Mouse (Mus musculus) cerebellum, adult 18-20 months (tissue): ENCODE results near the gene Gm49425.
A peak's percentile ranks its signal among the peaks of the same experiment; 100 is the strongest.
"Not testable (repeated sequence)": the region's sequence is repeated elsewhere in the genome, so short reads cannot be mapped to it uniquely, and the experiment has no call there.

Source experiments
- DNase-seq, 2 experiments: peaks; one replicate each; pipeline ENCODE4 v3.0.0; 2021

The Gm49425 gene

DNA sequence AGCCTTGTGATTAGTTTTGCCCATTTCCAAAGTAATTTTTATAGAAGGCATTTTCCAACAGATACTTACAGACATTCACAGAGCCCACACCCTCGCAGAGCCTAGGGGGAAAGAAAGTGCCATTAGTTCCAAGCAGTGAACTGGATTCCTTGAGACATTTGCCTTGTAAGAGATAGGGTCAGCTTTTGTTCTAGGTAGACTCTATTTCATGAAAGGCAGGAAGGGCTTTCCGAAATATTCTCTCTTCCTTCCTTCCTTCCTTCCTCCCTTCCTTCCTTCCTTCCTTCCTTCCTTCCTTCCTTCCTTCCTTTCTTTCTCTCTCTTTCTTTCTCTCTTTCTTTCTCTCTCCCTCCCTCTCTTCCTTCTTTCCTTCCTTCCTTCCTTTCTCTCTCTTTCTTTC lies at the start of gene Gm49425:
Gene Gm49425 (minus strand): TSS at position 101 of the 400 bp plus-strand sequence.
- DNase-seq, result not testable (repeated sequence)

GRCm38 (mm10) chr15:101562850-101563249 lies 45.8 kb upstream of the Gm49425 start, which contains the start of gene Krt90:
Gene Krt90 (minus strand): TSS chr15:101562950.
- no peak for DNase-seq

GRCm38 (mm10) chr15:101558034-101558646 lies 41.1 kb upstream of the Gm49425 start:
- no peak for DNase-seq

DNA sequence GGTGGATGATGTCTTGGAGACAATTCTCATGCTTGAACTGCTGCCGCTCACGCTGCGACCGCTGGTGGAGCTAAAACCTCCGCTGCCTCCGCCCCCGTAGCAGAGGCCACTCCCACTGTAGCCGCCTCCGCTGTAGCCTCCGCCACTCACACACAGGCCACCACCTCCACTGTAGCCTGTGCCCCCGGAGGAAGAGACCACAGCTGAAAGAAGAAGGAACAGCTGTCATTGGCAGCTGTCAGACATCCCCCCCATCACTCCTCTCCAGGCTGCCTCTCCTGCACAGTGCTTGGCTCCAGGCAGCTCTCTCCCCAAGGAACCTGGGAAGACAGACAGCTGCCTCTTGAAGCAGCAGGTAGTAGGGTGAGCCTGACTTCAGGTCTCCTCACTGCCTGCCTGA lies 36.1 kb upstream of the Gm49425 start:
- DNase-seq, result peak in 1 of 2 experiments; percentile 5

DNA sequence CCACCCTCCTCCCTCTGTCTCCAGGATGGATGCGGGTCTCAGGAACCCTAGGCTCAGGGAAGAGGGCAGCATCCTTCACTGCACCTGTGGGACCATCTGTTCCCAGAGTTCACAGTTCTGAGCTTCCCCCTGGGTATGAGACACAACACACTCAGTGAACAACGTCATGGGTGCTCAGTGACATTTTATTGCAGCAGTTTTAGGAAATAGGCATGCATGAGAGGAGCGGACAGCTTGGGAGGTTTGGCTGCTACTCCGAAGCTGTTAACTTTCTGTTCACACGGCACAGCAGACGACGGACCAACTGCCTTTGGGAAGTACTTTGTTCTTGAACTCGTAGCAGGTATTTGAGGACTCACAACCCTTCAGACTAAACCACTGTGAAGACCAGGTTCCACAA lies 35.1 kb upstream of the Gm49425 start:
- DNase-seq, result no peak

- no peak for DNase-seq
These were observed 33.5 kb upstream of the Gm49425 start, which contains the start of gene Krt82 for GRCm38 (mm10) chr15:101550567-101550966. Gene Krt82 (minus strand): TSS chr15:101550667.

GRCm38 (mm10) chr15:101544478-101544877 lies 27.4 kb upstream of the Gm49425 start:
- DNase-seq, result no peak

DNA sequence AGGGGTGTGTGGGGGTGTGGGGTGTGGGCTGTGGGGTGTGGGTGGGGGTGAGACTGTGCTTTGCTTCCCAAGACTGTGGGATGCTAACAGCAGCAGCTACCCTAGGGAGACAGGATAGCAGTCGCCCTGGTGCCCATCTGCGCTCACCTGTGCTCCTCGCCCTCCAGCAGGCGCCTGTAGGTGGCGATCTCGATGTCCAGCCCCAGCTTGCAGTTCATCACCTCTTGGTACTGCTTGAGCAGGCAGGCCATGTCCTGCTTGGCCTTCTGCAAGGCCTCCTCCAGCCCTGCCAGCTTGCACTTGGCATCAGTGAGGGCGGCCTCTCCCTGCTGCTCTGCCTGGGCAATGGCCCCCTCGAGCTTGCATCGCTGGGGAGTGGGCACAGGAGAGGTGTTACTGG lies 25.5 kb upstream of the Gm49425 start:
- peak in 1 of 2 experiments; percentile 6 for DNase-seq

- no peak for DNase-seq
These were observed 21.5 kb upstream of the Gm49425 start for GRCm38 (mm10) chr15:101538580-101538900.

- DNase-seq, result no peak
These were observed 21.0 kb upstream of the Gm49425 start for GRCm38 (mm10) chr15:101537864-101538579.

GRCm38 (mm10) chr15:101536054-101536850 lies 19.2 kb upstream of the Gm49425 start:
- DNase-seq, result no peak

DNA sequence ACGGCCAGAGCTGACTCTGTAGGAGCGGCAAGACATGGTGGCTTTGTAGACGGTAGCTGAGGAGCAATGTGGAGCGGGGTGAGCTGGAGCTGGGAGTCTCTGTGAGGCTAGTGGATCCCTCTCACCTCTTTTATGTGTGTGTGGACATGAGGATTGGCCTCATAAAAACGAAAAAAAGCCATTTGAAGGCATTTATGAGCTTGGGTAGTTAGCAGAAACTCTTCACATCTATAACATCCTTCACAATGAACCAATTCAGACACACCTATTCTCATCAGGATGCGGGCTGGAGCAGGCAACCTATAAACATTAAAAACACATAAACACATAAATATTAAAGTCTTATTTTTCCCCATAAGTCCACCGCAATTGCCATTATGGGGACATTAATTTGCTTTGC lies 15.7 kb upstream of the Gm49425 start, which contains the start of gene Krt84:
Gene Krt84 (minus strand): TSS at position 101 of the 400 bp plus-strand sequence.
- DNase-seq, result no peak

GRCm38 (mm10) chr15:101522556-101523232 lies 5.6 kb upstream of the Gm49425 start:
- no peak for DNase-seq

GRCm38 (mm10) chr15:101519792-101520191 lies 2.7 kb upstream of the Gm49425 start:
- DNase-seq, result peak; percentile 70 to 74

DNA sequence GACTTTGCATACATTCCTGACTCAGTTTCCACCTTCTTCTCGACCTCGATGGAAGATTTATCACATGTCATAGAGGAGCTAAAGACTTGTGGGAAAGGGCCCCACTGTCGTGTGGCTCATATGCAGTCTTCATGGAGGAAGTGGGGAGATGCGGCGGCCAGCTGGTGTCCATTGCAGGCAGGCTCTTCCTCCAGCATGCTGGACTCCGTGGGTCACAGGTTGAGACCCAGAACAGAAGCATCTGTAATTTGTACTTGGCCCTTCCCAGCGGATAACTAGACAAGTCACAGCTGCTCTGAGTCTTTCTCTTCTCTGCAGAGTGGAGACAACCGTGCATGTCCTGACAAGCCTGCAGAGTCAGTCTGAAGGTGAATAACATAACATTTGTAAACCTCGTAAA lies 8.8 kb downstream of the Gm49425 start:
- no peak for DNase-seq

DNA sequence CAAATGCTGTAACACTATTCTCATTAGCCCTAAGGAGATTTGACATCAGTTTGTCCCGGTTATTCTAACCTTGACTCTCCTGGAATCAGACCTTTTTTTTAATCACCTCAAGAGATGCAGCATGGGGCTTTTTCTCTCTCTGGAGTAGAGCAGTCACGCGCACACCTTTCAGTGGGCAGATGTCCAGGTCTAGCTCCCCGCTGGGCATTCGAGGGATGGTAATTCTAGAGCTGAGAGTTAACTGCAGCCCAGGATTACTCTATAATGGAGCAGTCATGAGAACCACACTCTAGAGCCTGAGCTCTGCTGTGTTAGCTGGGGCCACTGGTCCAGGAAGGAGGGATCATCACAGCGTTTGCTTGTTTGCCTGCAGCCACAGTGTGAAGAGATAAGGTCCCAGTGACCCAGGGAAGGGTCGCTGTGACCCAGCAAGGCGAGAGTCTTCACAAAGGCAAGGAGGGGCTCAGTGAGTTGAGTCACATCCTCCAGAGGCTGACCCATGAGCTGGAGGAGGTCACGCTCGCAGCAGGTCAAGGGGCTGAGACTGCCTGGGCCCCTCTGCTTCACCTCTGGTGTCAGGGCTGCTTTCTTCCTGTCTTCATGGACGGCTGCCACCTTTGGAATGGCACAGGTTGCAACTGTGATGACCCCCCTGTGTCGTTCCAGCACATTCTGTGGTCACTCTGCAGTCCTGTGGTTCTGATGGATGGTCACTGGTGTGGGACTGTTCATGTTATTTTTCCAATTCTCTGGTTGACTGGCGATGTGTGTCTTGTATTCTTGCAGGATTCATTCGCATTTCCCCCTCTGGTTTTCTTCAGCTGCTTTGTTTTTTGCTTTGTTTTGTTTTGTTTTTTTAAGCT lies 9.9 kb downstream of the Gm49425 start:
- no peak for DNase-seq

DNA sequence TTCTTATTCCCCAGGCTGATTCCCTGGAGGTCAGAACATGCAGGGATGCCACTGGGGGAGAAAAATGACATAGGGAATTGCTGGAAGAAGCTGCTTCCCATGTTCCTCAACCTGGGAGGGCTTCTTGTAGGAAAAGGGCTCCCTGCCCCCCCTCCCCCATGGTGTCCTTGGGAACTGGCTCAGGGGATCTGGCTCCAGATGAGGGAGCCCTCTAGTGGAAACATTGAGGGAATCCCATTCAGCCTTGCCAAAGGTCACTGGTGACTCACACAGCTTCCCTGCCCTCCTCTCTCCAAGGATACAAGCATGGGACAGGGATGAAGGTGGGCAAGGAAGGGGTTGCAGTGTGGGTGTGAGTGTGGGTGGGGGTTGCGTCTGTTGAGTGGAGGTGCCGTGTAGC lies 19.9 kb downstream of the Gm49425 start:
- DNase-seq, result peak in 1 of 2 experiments; percentile 7

DNA sequence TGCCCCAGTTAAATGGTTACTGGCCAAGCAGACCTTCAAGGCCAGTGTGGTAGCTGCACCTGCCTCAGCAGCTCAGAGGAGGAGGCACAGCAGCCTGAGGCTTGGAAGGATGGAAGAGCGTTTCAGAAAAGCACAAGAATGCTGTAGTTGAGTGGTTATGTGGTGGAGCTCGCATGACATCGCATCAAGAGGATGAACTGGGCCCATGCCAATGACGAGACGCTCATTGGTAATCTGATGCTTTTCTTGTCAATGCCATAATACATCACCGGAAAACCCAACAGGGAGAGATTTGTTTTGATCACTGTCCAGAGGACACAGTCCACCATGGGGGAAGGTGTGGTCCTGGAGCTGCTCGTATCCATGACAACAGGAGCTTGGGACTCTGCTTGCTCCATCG lies 21.8 kb downstream of the Gm49425 start:
- DNase-seq, result no peak

GRCm38 (mm10) chr15:101494203-101494602 lies 22.9 kb downstream of the Gm49425 start:
- DNase-seq, result no peak

- DNase-seq, result no peak
These were observed 23.3 kb downstream of the Gm49425 start for GRCm38 (mm10) chr15:101493713-101494112.

DNA sequence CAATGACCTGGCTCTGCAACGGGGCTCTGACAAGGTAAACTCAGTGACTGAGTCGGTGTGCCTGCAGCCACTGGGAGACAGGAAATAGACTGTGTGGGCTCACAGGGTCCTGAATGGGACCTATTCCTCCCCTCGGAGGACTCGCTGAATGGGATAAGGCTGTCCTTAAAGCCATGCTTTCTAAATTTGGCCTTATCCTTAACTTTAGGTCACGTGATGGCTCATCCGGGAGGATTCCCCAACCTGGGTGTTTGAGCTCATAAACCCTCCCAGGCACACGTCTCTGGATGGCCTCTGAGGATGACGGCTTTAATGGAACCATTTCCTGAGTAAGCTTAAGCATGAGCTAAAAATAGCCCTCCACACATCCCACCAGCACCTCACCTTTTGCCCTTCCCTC lies 24.3 kb downstream of the Gm49425 start:
- DNase-seq, result no peak

DNA sequence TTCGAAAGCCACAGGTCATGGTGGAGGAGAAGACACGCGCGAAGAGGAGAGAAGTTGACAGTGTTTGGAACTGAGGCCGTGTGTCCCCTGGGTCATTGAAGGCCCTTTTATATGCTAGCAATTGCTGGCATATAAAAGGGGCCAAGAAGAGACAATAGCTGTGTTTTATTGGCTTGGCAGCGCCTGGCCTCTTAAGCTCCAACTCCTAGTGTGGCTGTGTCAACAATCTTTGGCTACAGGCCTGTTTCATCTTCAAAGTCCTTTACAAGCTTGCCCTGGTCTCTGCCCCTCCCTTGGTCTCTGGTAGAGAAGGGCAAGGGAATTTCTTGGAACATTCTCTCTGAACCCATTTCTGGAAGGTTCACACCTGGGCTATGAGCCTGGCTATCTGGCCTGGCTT lies 25.6 kb downstream of the Gm49425 start, which contains the start of gene Krt83:
Gene Krt83 (minus strand): TSS at position 82 of the 400 bp plus-strand sequence.
- DNase-seq, result no peak
